Mouse (Mus musculus) embryonic facial prominence, embryonic 14.5 days (tissue): ENCODE data around the gene Gsta2. TPM values are rescaled to one million over a fixed set of nuclear protein-coding genes. Genes with fewer than 3 reads are reported as not detected.
"Not testable (repeated sequence)": the region's sequence is repeated elsewhere in the genome, so short reads cannot be mapped to it uniquely, and the experiment has no call there.

Source experiments
- ATAC-seq: fragments of 200-750 bp; cut with Nextera tagmentation; 2 replicates; pipeline ENCODE4 v1.8.0; 2017; ENCODE audit warnings: low read depth, moderate number of reproducible peaks, moderate TSS enrichment
- DNase-seq: peaks from one replicate; pipeline ENCODE4 v3.0.0-alpha.2; 2015; ENCODE audit warnings: low spot score
- H3K27ac ChIP-seq: fragments of 300-500 bp; sonication (generic); replicated peaks from 2 replicates; pipeline ENCODE4 v1.5.1; 2014; ENCODE audit warnings: low read depth, mild to moderate bottlenecking, low read length, moderate library complexity
- H3K27me3 ChIP-seq: fragments of 300-500 bp; sonication (generic); replicated peaks from 2 replicates; pipeline ENCODE4 v1.6.1; 2014; ENCODE audit warnings: low read length; ENCODE audit not compliant: control insufficient read depth, insufficient read depth
- H3K36me3 ChIP-seq: fragments of 300-500 bp; sonication (generic); 2 replicates; pipeline ENCODE4 v1.6.1; 2014; ENCODE audit warnings: low read length, mixed read lengths; ENCODE audit not compliant: control insufficient read depth, insufficient read depth
- H3K4me1 ChIP-seq: fragments of 300-500 bp; sonication (generic); 2 replicates; pipeline ENCODE4 v1.6.1; 2014; ENCODE audit warnings: antibody characterized with exemption, low read length; ENCODE audit not compliant: control insufficient read depth, insufficient read depth
- H3K4me2 ChIP-seq: fragments of 300-500 bp; sonication (generic); 2 replicates; pipeline ENCODE4 v1.6.1; 2014; ENCODE audit warnings: low read depth, mild to moderate bottlenecking, low read length, moderate library complexity, mixed read lengths
- H3K4me3 ChIP-seq: fragments of 300-500 bp; sonication (generic); 2 replicates; pipeline ENCODE4 v1.5.1; 2014; ENCODE audit warnings: low read depth, mild to moderate bottlenecking, low read length
- H3K9ac ChIP-seq: fragments of 300-500 bp; sonication (generic); 2 replicates; pipeline ENCODE4 v1.6.1; 2014; ENCODE audit warnings: low read depth, mild to moderate bottlenecking, low read length, moderate library complexity, mixed read lengths
- H3K9me3 ChIP-seq: fragments of 300-500 bp; sonication (generic); 2 replicates; pipeline ENCODE4 v1.6.1; 2016; ENCODE audit warnings: low read length; ENCODE audit not compliant: control insufficient read depth
- WGBS: fragments of 180-500 bp; shearing (Covaris S2); extraction: QIAGEN DNeasy Blood & Tissue Kit; methylation state at CpG from one replicate; pipeline ENCODE4 v1.1.7; 2014; 5-methylcytosine and 5-hydroxymethylcytosine counted together
- polyA plus RNA-seq: library from polyadenylated mRNA; unstranded; fragments of >200 nt; fragmentation: Nextera tagmentation; extraction: Ambion mirVana; gene quantifications from 2 replicates; pipeline ENCODE4 v1.2.1, GENCODE M21; 2014

The Gsta2 gene
- polyA plus RNA-seq, 1 experiment from 2014 or later: 4.9 TPM

- not testable (repeated sequence) for H3K4me1 ChIP-seq, H3K27me3 ChIP-seq, H3K9me3 ChIP-seq, H3K4me2 ChIP-seq, H3K9ac ChIP-seq, ATAC-seq, H3K27ac ChIP-seq, DNase-seq, H3K36me3 ChIP-seq, H3K4me3 ChIP-seq
- 82% methylated on average over 1 of the region's 1 CpGs for WGBS
Observed at GRCm38 (mm10) chr9:78299143-78299542, 56.4 kb downstream of the Gsta2 start.

GRCm38 (mm10) chr9:78298232-78298631 lies 57.4 kb downstream of the Gsta2 start:
- no peak for DNase-seq
- H3K4me1 ChIP-seq: no peaks in the 10 kb centered on the region
- WGBS: 89% methylated on average over 1 of the region's 1 CpGs

GRCm38 (mm10) chr9:78296089-78296488 lies 59.5 kb downstream of the Gsta2 start:
- not testable (repeated sequence) for H3K27ac ChIP-seq, ATAC-seq, H3K9me3 ChIP-seq, H3K27me3 ChIP-seq, H3K36me3 ChIP-seq, H3K4me2 ChIP-seq, H3K4me1 ChIP-seq, H3K9ac ChIP-seq, H3K4me3 ChIP-seq
- 11% methylated on average over 6 of the region's 6 CpGs for WGBS
- peak; percentile 11 for DNase-seq

More at GRCm38 (mm10) chr9:78298232-78298631, 57.4 kb downstream of the Gsta2 start:
- H3K27me3 ChIP-seq: no peaks in the 10 kb centered on the region
- H3K27ac ChIP-seq: no peak overlapping the region
- no peak overlapping the region for H3K4me2 ChIP-seq
- no peak overlapping the region for H3K9ac ChIP-seq
- H3K4me3 ChIP-seq: no peak overlapping the region
- H3K9me3 ChIP-seq: no peaks in the 10 kb centered on the region
- no peaks in the 10 kb centered on the region for H3K36me3 ChIP-seq
- no peak for ATAC-seq

- not testable (repeated sequence) for H3K27ac ChIP-seq, ATAC-seq, H3K9ac ChIP-seq, H3K4me3 ChIP-seq, H3K4me1 ChIP-seq, H3K9me3 ChIP-seq, H3K36me3 ChIP-seq, H3K27me3 ChIP-seq, DNase-seq, H3K4me2 ChIP-seq
- 71% methylated on average over 4 of the region's 7 CpGs for WGBS
Observed at GRCm38 (mm10) chr9:78294781-78295180, 60.8 kb downstream of the Gsta2 start.

- not testable (repeated sequence) for H3K27me3 ChIP-seq, H3K9me3 ChIP-seq, H3K4me2 ChIP-seq, H3K4me1 ChIP-seq, DNase-seq, H3K27ac ChIP-seq, ATAC-seq, H3K9ac ChIP-seq, H3K4me3 ChIP-seq, H3K36me3 ChIP-seq
- WGBS: 54% methylated on average over 1 of the region's 1 CpGs
Observed at GRCm38 (mm10) chr9:78293683-78294082, 61.9 kb downstream of the Gsta2 start.

GRCm38 (mm10) chr9:78292462-78292861 lies 63.1 kb downstream of the Gsta2 start:
- not testable (repeated sequence) for H3K4me1 ChIP-seq, H3K27ac ChIP-seq, DNase-seq, H3K4me2 ChIP-seq, ATAC-seq, H3K27me3 ChIP-seq, H3K9ac ChIP-seq, H3K9me3 ChIP-seq, H3K4me3 ChIP-seq, H3K36me3 ChIP-seq
- 89% methylated on average over 8 of the region's 8 CpGs for WGBS

GRCm38 (mm10) chr9:78289723-78290122 lies 65.9 kb downstream of the Gsta2 start, which contains the start of gene Gm10639:
Gene Gm10639, plus strand, starts transcription at chr9:78289923.
- ATAC-seq, H3K9me3 ChIP-seq, H3K27ac ChIP-seq, DNase-seq, H3K4me2 ChIP-seq, H3K4me1 ChIP-seq, H3K36me3 ChIP-seq, H3K27me3 ChIP-seq, H3K4me3 ChIP-seq, H3K9ac ChIP-seq: not testable (repeated sequence)
- 72% methylated on average over 3 of the region's 3 CpGs for WGBS

GRCm38 (mm10) chr9:78289063-78289462 lies 66.5 kb downstream of the Gsta2 start:
- not testable (repeated sequence) for H3K27me3 ChIP-seq, H3K4me1 ChIP-seq, ATAC-seq, H3K36me3 ChIP-seq, H3K27ac ChIP-seq, H3K9me3 ChIP-seq, H3K4me2 ChIP-seq, H3K9ac ChIP-seq, DNase-seq, H3K4me3 ChIP-seq
- 60% methylated on average over 1 of the region's 1 CpGs for WGBS

GRCm38 (mm10) chr9:78282002-78282711 lies 73.4 kb downstream of the Gsta2 start:
- not testable (repeated sequence) for ATAC-seq, DNase-seq
- 68% methylated on average over 3 of the region's 4 CpGs for WGBS

More at GRCm38 (mm10) chr9:78282002-78282711, 73.4 kb downstream of the Gsta2 start:
- not testable (repeated sequence) for H3K27ac ChIP-seq, H3K4me3 ChIP-seq, H3K27me3 ChIP-seq, H3K9me3 ChIP-seq, H3K4me1 ChIP-seq, H3K36me3 ChIP-seq, H3K9ac ChIP-seq, H3K4me2 ChIP-seq
